Mouse (Mus musculus) hindbrain, postnatal 0 days (tissue): ENCODE data around the gene Kcnd2. TPM values are rescaled to one million over a fixed set of nuclear protein-coding genes. Genes with fewer than 3 reads are reported as not detected.

Experiments
- ATAC-seq: fragments of 200-750 bp; cut with Nextera tagmentation; 2 replicates; pipeline ENCODE4 v1.8.0; 2017; ENCODE audit warnings: mild to moderate bottlenecking, moderate TSS enrichment, moderate library complexity
- DNase-seq: peaks from one replicate; pipeline ENCODE4 v3.0.0-alpha.2; 2015; ENCODE audit warnings: low spot score
- H3K27ac ChIP-seq: fragments of 300-500 bp; sonication (generic); 2 replicates; pipeline ENCODE4 v1.5.1; 2014; ENCODE audit warnings: mild to moderate bottlenecking
- H3K27me3 ChIP-seq: fragments of 300-500 bp; sonication (generic); 2 replicates; pipeline ENCODE4 v1.6.1; 2014; ENCODE audit warnings: low read length, mixed read lengths; ENCODE audit not compliant: insufficient read depth
- H3K36me3 ChIP-seq: fragments of 300-500 bp; sonication (generic); 2 replicates; pipeline ENCODE4 v1.6.1; 2014; ENCODE audit warnings: low read length, mixed read lengths; ENCODE audit not compliant: insufficient read depth
- H3K4me1 ChIP-seq: fragments of 300-500 bp; sonication (generic); 2 replicates; pipeline ENCODE4 v1.6.1; 2014; ENCODE audit warnings: antibody characterized with exemption, low read length, mixed read lengths; ENCODE audit not compliant: insufficient read depth
- H3K4me2 ChIP-seq: fragments of 300-500 bp; sonication (generic); 2 replicates; pipeline ENCODE4 v1.6.1; 2014; ENCODE audit warnings: low read depth, mild to moderate bottlenecking, low read length, moderate library complexity, mixed read lengths
- H3K4me3 ChIP-seq: fragments of 300-500 bp; sonication (generic); 2 replicates; pipeline ENCODE4 v1.5.1; 2014; ENCODE audit warnings: low read length
- H3K9ac ChIP-seq: fragments of 300-500 bp; sonication (generic); replicated peaks from 2 replicates; pipeline ENCODE4 v1.6.1; 2014; ENCODE audit warnings: mild to moderate bottlenecking, low read length, moderate library complexity, mixed read lengths
- H3K9me3 ChIP-seq: fragments of 300-500 bp; sonication (generic); 2 replicates; pipeline ENCODE4 v1.6.1; 2016; ENCODE audit warnings: low read length, mixed read lengths
- CTCF ChIP-seq: IDR thresholded peaks from 2 replicates; pipeline ENCODE4 v1.5.1; 2016; ENCODE audit warnings: antibody characterized with exemption, control low read depth, low read depth
- WGBS: fragments of 180-500 bp; shearing (Covaris S2); extraction: QIAGEN DNeasy Blood & Tissue Kit; methylation state at CpG from one replicate; pipeline ENCODE4 v1.1.7; 2014; 5-methylcytosine and 5-hydroxymethylcytosine counted together
- polyA plus RNA-seq: library from polyadenylated mRNA; unstranded; fragments of >200 nt; fragmentation: Nextera tagmentation; extraction: Ambion mirVana; gene quantifications from 2 replicates; pipeline ENCODE4 v1.2.1, GENCODE M21; 2015
- total RNA-seq: library from RNA; depleted of rRNA; stranded (reverse); fragments of >200 nt; gene quantifications from 2 replicates; pipeline ENCODE4 v1.2.3, GENCODE M21; 2014; rRNA removed

The Kcnd2 gene
- 87.7 and 90.6 TPM in 2 replicates for total RNA-seq
- 40.6 and 41.9 TPM in 2 replicates for polyA plus RNA-seq

DNA sequence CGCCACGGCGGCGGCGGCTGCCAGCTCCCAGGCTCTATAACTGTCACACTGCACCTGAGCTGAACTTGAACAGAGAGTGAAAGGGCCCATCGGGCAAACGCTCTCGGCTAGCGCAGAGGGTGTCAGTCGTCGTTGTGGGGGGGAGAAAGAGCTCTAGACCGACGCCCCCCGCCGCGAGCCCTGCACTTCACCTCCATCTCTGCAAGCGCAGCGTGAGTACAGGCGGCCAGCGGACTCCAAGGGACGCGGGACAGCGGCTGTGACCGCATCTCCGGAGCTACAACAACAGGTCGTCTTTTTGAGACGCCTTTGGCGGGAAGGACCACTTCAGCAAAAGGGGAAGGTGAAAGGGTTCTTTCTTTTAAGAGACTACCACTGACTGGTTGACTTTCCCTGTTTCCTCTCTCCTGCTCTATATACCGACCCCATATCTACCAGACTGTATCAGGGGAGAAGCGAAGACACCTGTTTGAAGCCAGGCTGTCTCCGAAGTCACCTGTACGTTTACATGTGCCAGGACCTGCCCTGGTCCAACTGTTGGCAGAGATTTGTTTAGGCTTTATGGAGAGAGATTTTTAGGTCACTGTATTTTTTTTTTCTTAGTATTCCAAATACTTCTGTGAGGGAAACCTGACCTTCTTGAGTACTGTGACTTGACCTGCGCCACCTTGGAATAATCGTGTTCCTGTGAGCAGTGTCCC is at the start of gene Kcnd2:
Gene Kcnd2 (plus strand): TSS at position 13 of the 701 bp plus-strand sequence.
- WGBS = 10% methylated on average over 34 of the region's 34 CpGs
- ATAC-seq = peak; percentile 64

DNA sequence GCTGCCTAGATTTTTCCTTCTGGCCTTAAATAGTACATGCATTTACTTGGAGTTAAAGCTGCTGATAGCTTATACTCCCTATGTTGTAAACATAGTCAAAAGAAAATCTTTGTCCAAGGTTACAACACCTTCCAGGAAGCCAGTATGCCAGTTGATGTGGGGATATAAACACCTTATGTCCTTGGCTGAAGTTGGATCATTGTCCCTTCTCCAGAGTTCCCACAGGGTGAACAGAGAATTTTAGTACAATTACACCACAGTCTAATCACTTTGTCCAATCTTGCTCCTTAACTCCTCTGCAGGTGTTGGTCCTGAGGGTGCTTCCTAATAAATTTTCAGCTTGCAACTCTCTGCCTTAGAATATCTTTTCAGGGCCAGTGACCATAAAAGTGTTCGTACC is 48.7 kb upstream of the Kcnd2 start:
- no peak for DNase-seq
- ATAC-seq = no peak
- no peaks in the 10 kb centered on the region for H3K4me1 ChIP-seq
- H3K27me3 ChIP-seq = no peaks in the 10 kb centered on the region
- H3K9ac ChIP-seq = no peak overlapping the region
- no peak overlapping the region for H3K4me3 ChIP-seq
- no peak for TF ChIP-seq CTCF
- WGBS = 86% methylated on average over 1 of the region's 1 CpGs
- H3K36me3 ChIP-seq = no peaks in the 10 kb centered on the region
- no peaks in the 10 kb centered on the region for H3K9me3 ChIP-seq
- no peak overlapping the region for H3K4me2 ChIP-seq
- H3K27ac ChIP-seq = no peak overlapping the region

More for the DNA sequence above, at the start of gene Kcnd2:
- peaks cover 4% of the 10 kb centered on the region; the same call in 1 of the 2 replicates for H3K4me1 ChIP-seq
- H3K9ac ChIP-seq = peak within 1 kb of the TSS; percentile 73
- peak within 1 kb of the TSS; percentile 89 for H3K4me3 ChIP-seq
- H3K27me3 ChIP-seq = no peaks in the 10 kb centered on the region
- H3K4me2 ChIP-seq = peak within 1 kb of the TSS; percentile 71
- DNase-seq = no peak
- H3K36me3 ChIP-seq = no peaks in the 10 kb centered on the region
- no peaks in the 10 kb centered on the region for H3K9me3 ChIP-seq
- TF ChIP-seq CTCF = no peak
- H3K27ac ChIP-seq = peak within 1 kb of the TSS; percentile 88

DNA sequence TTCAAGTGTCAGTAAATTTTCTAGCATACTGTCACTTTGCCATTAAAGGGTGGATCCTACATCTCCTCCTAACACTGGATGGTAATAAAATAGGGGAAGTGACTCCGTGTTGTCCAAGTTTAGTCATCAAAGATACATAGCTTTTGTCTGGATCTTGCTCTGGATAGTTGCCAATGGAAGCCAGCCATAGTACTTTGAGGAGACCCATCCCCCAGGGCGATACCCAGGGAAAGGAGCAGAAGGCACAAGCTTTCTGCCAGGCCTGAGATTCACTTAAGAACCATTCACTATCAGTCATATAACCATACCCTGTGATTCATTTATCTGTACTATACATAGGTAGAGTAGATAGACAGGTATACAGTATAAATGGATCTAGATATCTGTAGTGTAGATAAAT is 20.0 kb upstream of the Kcnd2 start:
- Histone ChIP-seq H3K36me3 (no peaks in the 10 kb centered on the region), H3K27ac (no peak overlapping the region), H3K4me1 (no peaks in the 10 kb centered on the region), H3K9me3 (0 out of 2 replicates have a peak, but pooled peaks cover 3% of the 10 kb centered on the region), H3K4me2 (no peak overlapping the region), H3K4me3 (no peak overlapping the region), H3K9ac (no peak overlapping the region), H3K27me3 (no peaks in the 10 kb centered on the region)
- 57% methylated on average over 2 of the region's 2 CpGs for WGBS
- DNase-seq = no peak
- TF ChIP-seq CTCF = no peak
- ATAC-seq = no peak

GRCm38 (mm10) chr6:21213865-21214672 is 1.2 kb upstream of the Kcnd2 start:
- DNase-seq (peak; percentile 96), ATAC-seq (peak; percentile 76)
- no peaks in the 10 kb centered on the region for H3K27me3 ChIP-seq
- H3K9ac ChIP-seq = peak overlapping the region; percentile 73
- H3K9me3 ChIP-seq = no peaks in the 10 kb centered on the region
- peak overlapping the region; percentile 71 for H3K4me2 ChIP-seq
- TF ChIP-seq CTCF = peak; percentile 84
- WGBS = under 1% methylated on average over 29 of the region's 29 CpGs
- H3K4me3 ChIP-seq = peak overlapping the region; percentile 89
- peak overlapping the region; percentile 88 for H3K27ac ChIP-seq
- H3K4me1 ChIP-seq = no peaks in the 10 kb centered on the region
- H3K36me3 ChIP-seq = no peaks in the 10 kb centered on the region

- TF ChIP-seq CTCF = no peak
- peak overlapping the region; percentile 89 for H3K4me3 ChIP-seq
- peak; percentile 75 for DNase-seq
- peak overlapping the region; percentile 88 for H3K27ac ChIP-seq
- ATAC-seq = peak; percentile 71
- peak overlapping the region; percentile 73 for H3K9ac ChIP-seq
- H3K4me2 ChIP-seq = peak overlapping the region; percentile 71
- under 1% methylated on average over 70 of the region's 83 CpGs for WGBS
- H3K27me3 ChIP-seq = no peaks in the 10 kb centered on the region
- no peaks in the 10 kb centered on the region for H3K9me3 ChIP-seq
- no peaks in the 10 kb centered on the region for H3K36me3 ChIP-seq
- H3K4me1 ChIP-seq = no peaks in the 10 kb centered on the region
Measured at GRCm38 (mm10) chr6:21214673-21215490, 421 bp upstream of the Kcnd2 start.
